Mouse (Mus musculus) CH12.LX (cell line): ENCODE data around the gene Tnfrsf14.

Source experiments
- CHD1 ChIP-seq: IDR thresholded peaks from 2 replicates; pipeline ENCODE4 v1.6.1; 2012; ENCODE audit warnings: low read depth, low read length, improper control_type of control experiment, inconsistent platforms
- CTCF ChIP-seq, 2 experiments: IDR thresholded peaks in 1 of 2; conservative IDR thresholded peaks in 1 of 2; 2 replicates each; pipeline ENCODE4 v1.5.1; 2011 to 2012; ENCODE audit warnings: low read depth in 2 of 2, low read length in 2 of 2, improper control_type of control experiment in 1 of 2, inconsistent platforms in 1 of 2, mild to moderate bottlenecking in 1 of 2, moderate library complexity in 1 of 2
- E2F4 ChIP-seq: IDR thresholded peaks from 2 replicates; pipeline ENCODE4 v1.6.1; 2011; ENCODE audit warnings: low read depth, low read length, improper control_type of control experiment; ENCODE audit not compliant: insufficient replicate concordance
- EP300 ChIP-seq: IDR thresholded peaks from 2 replicates; pipeline ENCODE4 v1.6.1; 2011; ENCODE audit warnings: low read length, improper control_type of control experiment
- ETS1 ChIP-seq: conservative IDR thresholded peaks from 2 replicates; pipeline ENCODE4 v1.6.1; 2012; ENCODE audit warnings: low read depth, mild to moderate bottlenecking, inconsistent platforms, low read length, improper control_type of control experiment, moderate library complexity
- GABPA ChIP-seq: IDR thresholded peaks from 2 replicates; pipeline ENCODE4 v1.6.1; 2012; ENCODE audit warnings: low read depth, low read length, improper control_type of control experiment, inconsistent platforms; ENCODE audit not compliant: insufficient replicate concordance
- JUND ChIP-seq: conservative IDR thresholded peaks from 2 replicates; pipeline ENCODE4 v1.6.1; 2011; ENCODE audit warnings: low read depth, low read length, improper control_type of control experiment
- KAT2A ChIP-seq: IDR thresholded peaks from 2 replicates; pipeline ENCODE4 v1.6.1; 2012; ENCODE audit warnings: low read length, improper control_type of control experiment, inconsistent platforms; ENCODE audit not compliant: insufficient replicate concordance
- MEF2A ChIP-seq: IDR thresholded peaks from 2 replicates; pipeline ENCODE4 v1.6.1; 2014; ENCODE audit warnings: low read depth, mild to moderate bottlenecking, inconsistent platforms, low read length, improper control_type of control experiment, borderline replicate concordance
- NELFE ChIP-seq: IDR thresholded peaks from 2 replicates; pipeline ENCODE4 v1.6.1; 2011; ENCODE audit warnings: low read depth, low read length, improper control_type of control experiment
- POLR2A ChIP-seq: IDR thresholded peaks from 2 replicates; pipeline ENCODE4 v1.6.1; 2011; ENCODE audit warnings: low read depth, mild to moderate bottlenecking, improper control_type of control experiment, low read length
- ZC3H11A ChIP-seq: IDR thresholded peaks from 2 replicates; pipeline ENCODE4 v1.6.1; 2012; ENCODE audit warnings: low read depth, mild to moderate bottlenecking, inconsistent platforms, low read length, improper control_type of control experiment
- ZMIZ1 ChIP-seq: IDR thresholded peaks from 2 replicates; pipeline ENCODE4 v1.6.1; 2012; ENCODE audit warnings: low read depth, mild to moderate bottlenecking, inconsistent platforms, low read length, improper control_type of control experiment

DNA sequence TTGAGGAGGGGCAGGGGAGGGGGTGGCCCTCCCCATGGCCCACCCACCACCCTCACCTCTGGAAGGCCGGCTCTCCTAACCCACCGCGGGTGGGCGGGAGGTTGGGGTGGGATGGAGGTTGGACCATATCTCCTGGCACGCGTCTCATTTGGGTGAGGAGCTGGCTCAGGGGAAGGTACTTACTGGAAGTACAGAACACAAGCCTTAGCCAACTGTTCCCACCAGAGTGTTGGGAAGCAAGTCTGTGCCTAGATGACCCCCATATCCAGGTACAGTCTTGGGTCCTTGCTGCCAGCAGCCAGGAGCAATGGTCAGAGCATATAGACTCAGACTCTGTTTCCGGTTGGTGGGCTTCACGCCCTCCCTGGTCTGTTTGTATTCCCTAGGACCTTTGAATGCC is 30.3 kb upstream of the Tnfrsf14 start:
- TF ChIP-seq E2F4 (no peak), CHD1 (no peak), POLR2A (no peak), ZC3H11A (no peak), CTCF (conservative IDR thresholded peaks at IDR 0.05 in 1 of 2, IDR thresholded peaks at IDR 0.05 in 1 of 2; ENCODE audit: low read depth in 2 of 2, low read length in 2 of 2) (no peak), JUND (no peak), ZMIZ1 (no peak), ETS1 (no peak), KAT2A (no peak), MEF2A (no peak), EP300 (no peak), NELFE (no peak), GABPA (no peak)
